Mouse (Mus musculus): ENCODE results near the gene Sergef. TPM values are rescaled to one million over a fixed set of nuclear protein-coding genes. Genes with fewer than 3 reads are reported as not detected.

The Sergef gene
- total and polyA plus RNA-seq, 3 experiments: 2.9 to 5.1 (median 3.6) TPM

GRCm38 (mm10) chr7:46614263-46614662 lies 25.3 kb downstream of the Sergef start:
- H3K4me1 ChIP-seq (ENCODE audit: control insufficient read depth, insufficient read depth, low read length): peaks cover 8% of the 10 kb centered on the region; the same call in 1 of the 2 replicates
- H3K79me2 ChIP-seq (replicated peaks; ENCODE audit: control insufficient read depth, insufficient read depth, low read length): no peaks in the 10 kb centered on the region
- DNase-seq: no peak
- no peak overlapping the region for H3K27ac ChIP-seq
- no peak overlapping the region for H3K9ac ChIP-seq (ENCODE audit: low read depth, low read length)
- H3K4me3 ChIP-seq: no peak overlapping the region
- TF ChIP-seq CTCF (IDR thresholded peaks at IDR 0.05) (no peak), EP300 (IDR thresholded peaks at IDR 0.05; ENCODE audit: insufficient read depth, low read depth, low read length) (no peak), POLR2A (IDR thresholded peaks at IDR 0.05; ENCODE audit: insufficient read depth, low read depth, low read length) (no peak)
- no peaks in the 10 kb centered on the region for H3K36me3 ChIP-seq (ENCODE audit: control insufficient read depth, insufficient read depth, low read length)
- no peaks in the 10 kb centered on the region for H3K27me3 ChIP-seq (ENCODE audit: control insufficient read depth, insufficient read depth, low read length)
- WGBS: 94% methylated on average over 12 of the region's 12 CpGs
- intact Hi-C loops (cut with DNase I): no loop called here

GRCm38 (mm10) chr7:46613091-46613490 lies 26.5 kb downstream of the Sergef start:
- WGBS: 70% methylated on average over 10 of the region's 10 CpGs

GRCm38 (mm10) chr7:46612421-46612937 lies 27.1 kb downstream of the Sergef start:
- Histone ChIP-seq H3K27ac (no peak overlapping the region), H3K4me3 (no peak overlapping the region), H3K9ac (ENCODE audit: low read depth, low read length) (no peak overlapping the region), H3K36me3 (ENCODE audit: control insufficient read depth, insufficient read depth, low read length) (no peaks in the 10 kb centered on the region), H3K79me2 (replicated peaks; ENCODE audit: control insufficient read depth, insufficient read depth, low read length) (no peaks in the 10 kb centered on the region), H3K27me3 (ENCODE audit: control insufficient read depth, insufficient read depth, low read length) (no peaks in the 10 kb centered on the region), H3K4me1 (ENCODE audit: control insufficient read depth, insufficient read depth, low read length) (peaks cover 8% of the 10 kb centered on the region; the same call in 1 of the 2 replicates)
- intact Hi-C loops (cut with DNase I): no loop called here
- 66% methylated on average over 6 of the region's 6 CpGs for WGBS
- TF ChIP-seq CTCF (IDR thresholded peaks at IDR 0.05) (no peak), EP300 (IDR thresholded peaks at IDR 0.05; ENCODE audit: insufficient read depth, low read depth, low read length) (no peak), POLR2A (IDR thresholded peaks at IDR 0.05; ENCODE audit: insufficient read depth, low read depth, low read length) (no peak)
- DNase-seq: no peak

More at GRCm38 (mm10) chr7:46613091-46613490, 26.5 kb downstream of the Sergef start:
- Histone ChIP-seq H3K27ac (no peak overlapping the region), H3K36me3 (ENCODE audit: control insufficient read depth, insufficient read depth, low read length) (no peaks in the 10 kb centered on the region), H3K27me3 (ENCODE audit: control insufficient read depth, insufficient read depth, low read length) (no peaks in the 10 kb centered on the region), H3K4me3 (no peak overlapping the region), H3K9ac (ENCODE audit: low read depth, low read length) (no peak overlapping the region), H3K79me2 (replicated peaks; ENCODE audit: control insufficient read depth, insufficient read depth, low read length) (no peaks in the 10 kb centered on the region), H3K4me1 (ENCODE audit: control insufficient read depth, insufficient read depth, low read length) (peaks cover 8% of the 10 kb centered on the region; the same call in 1 of the 2 replicates)
- no peak for TF ChIP-seq CTCF (IDR thresholded peaks at IDR 0.05)
- peak in 1 of 2 experiments; percentile 15 for DNase-seq
- intact Hi-C loops (cut with DNase I): no loop called here

- H3K9ac ChIP-seq (ENCODE audit: low read depth, low read length): no peak overlapping the region
- H3K27me3 ChIP-seq (ENCODE audit: control insufficient read depth, insufficient read depth, low read length): no peaks in the 10 kb centered on the region
- H3K4me3 ChIP-seq: no peak overlapping the region
- no peaks in the 10 kb centered on the region for H3K79me2 ChIP-seq (replicated peaks; ENCODE audit: control insufficient read depth, insufficient read depth, low read length)
- DNase-seq: peak in 1 of 2 experiments; percentile 35
- peaks cover 8% of the 10 kb centered on the region; the same call in 1 of the 2 replicates for H3K4me1 ChIP-seq (ENCODE audit: control insufficient read depth, insufficient read depth, low read length)
- H3K27ac ChIP-seq: no peak overlapping the region
- intact Hi-C loops (cut with DNase I): no loop called here
- no peaks in the 10 kb centered on the region for H3K36me3 ChIP-seq (ENCODE audit: control insufficient read depth, insufficient read depth, low read length)
- TF ChIP-seq CTCF (IDR thresholded peaks at IDR 0.05) (no peak), POLR2A (IDR thresholded peaks at IDR 0.05; ENCODE audit: insufficient read depth, low read depth, low read length) (no peak), EP300 (IDR thresholded peaks at IDR 0.05; ENCODE audit: insufficient read depth, low read depth, low read length) (no peak)
- WGBS: 35% methylated on average over 9 of the region's 9 CpGs
Observed at GRCm38 (mm10) chr7:46611970-46612369, 27.6 kb downstream of the Sergef start.

GRCm38 (mm10) chr7:46609317-46609716 lies 30.3 kb downstream of the Sergef start:
- DNase-seq: no peak
- Histone ChIP-seq H3K27ac (no peak overlapping the region), H3K27me3 (ENCODE audit: control insufficient read depth, insufficient read depth, low read length) (no peaks in the 10 kb centered on the region), H3K79me2 (replicated peaks; ENCODE audit: control insufficient read depth, insufficient read depth, low read length) (no peaks in the 10 kb centered on the region), H3K9ac (ENCODE audit: low read depth, low read length) (no peak overlapping the region), H3K36me3 (ENCODE audit: control insufficient read depth, insufficient read depth, low read length) (no peaks in the 10 kb centered on the region), H3K4me3 (no peak overlapping the region), H3K4me1 (ENCODE audit: control insufficient read depth, insufficient read depth, low read length) (peaks cover 2% of the 10 kb centered on the region; the same call in 1 of the 2 replicates)
- TF ChIP-seq EP300 (IDR thresholded peaks at IDR 0.05; ENCODE audit: insufficient read depth, low read depth, low read length) (no peak), CTCF (IDR thresholded peaks at IDR 0.05) (no peak)
- intact Hi-C loops (cut with DNase I): loop anchor here (5.0 kb wide), 2 partner anchors 52 to 512 kb away; no protein-coding TSS in a partner anchor
- 82% methylated on average over 4 of the region's 4 CpGs for WGBS

GRCm38 (mm10) chr7:46607428-46608055 lies 32.1 kb downstream of the Sergef start:
- Histone ChIP-seq H3K9ac (ENCODE audit: low read depth, low read length) (no peak overlapping the region), H3K27ac (no peak overlapping the region), H3K27me3 (ENCODE audit: control insufficient read depth, insufficient read depth, low read length) (no peaks in the 10 kb centered on the region), H3K79me2 (replicated peaks; ENCODE audit: control insufficient read depth, insufficient read depth, low read length) (no peaks in the 10 kb centered on the region), H3K4me3 (no peak overlapping the region), H3K4me1 (ENCODE audit: control insufficient read depth, insufficient read depth, low read length) (peaks cover 2% of the 10 kb centered on the region; the same call in 1 of the 2 replicates), H3K36me3 (ENCODE audit: control insufficient read depth, insufficient read depth, low read length) (no peaks in the 10 kb centered on the region)
- TF ChIP-seq EP300 (IDR thresholded peaks at IDR 0.05; ENCODE audit: insufficient read depth, low read depth, low read length) (no peak), CTCF (IDR thresholded peaks at IDR 0.05) (peak; percentile 91), POLR2A (IDR thresholded peaks at IDR 0.05; ENCODE audit: insufficient read depth, low read depth, low read length) (no peak)
- DNase-seq: peak; percentile 36 to 42
- intact Hi-C loops (cut with DNase I): loop anchor here (2.0 to 5.0 kb wide), 3 partner anchors 50 to 510 kb away; no protein-coding TSS in a partner anchor
- 42% methylated on average over 11 of the region's 11 CpGs for WGBS
